Mouse (Mus musculus): ENCODE measurements around the gene Esrrg. TPM values are rescaled to one million over a fixed set of nuclear protein-coding genes. Genes with fewer than 3 reads are reported as not detected.

The Esrrg gene
- total and polyA plus RNA-seq, 3 experiments: not detected

DNA sequence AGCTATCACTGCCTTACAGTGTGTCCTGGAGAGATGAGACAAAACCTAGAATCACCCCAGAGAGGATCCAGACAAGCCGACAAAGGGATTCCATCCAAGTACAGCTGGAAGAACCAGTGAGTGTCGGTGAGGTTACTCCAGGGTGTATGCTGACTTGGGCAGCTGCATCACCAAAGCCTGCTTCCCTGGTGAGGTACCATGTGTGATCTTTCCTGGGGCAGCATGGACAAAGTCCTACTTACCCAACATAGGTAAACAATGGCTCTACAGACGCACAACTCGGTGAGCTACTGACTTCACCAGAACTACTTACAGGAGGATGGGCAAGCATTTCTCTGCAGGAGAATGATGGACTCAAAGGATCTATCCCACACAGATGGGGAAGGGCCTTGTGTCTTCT lies 280.5 kb downstream of the Esrrg start:
- no peak overlapping the region for H3K27ac ChIP-seq (ENCODE audit: insufficient read depth, low read depth)
- no peak overlapping the region for H3K4me3 ChIP-seq (replicated peaks in 1 of 3; ENCODE audit: low read depth in 2 of 3, low read length in 2 of 3, poor library complexity in 1 of 3)
- no peaks in the 10 kb centered on the region for H3K4me1 ChIP-seq (ENCODE audit: control insufficient read depth in 1 of 2, insufficient read depth in 2 of 2)
- DNase-seq (ENCODE audit: extremely low read depth): no peak
- no peak overlapping the region for H3K9ac ChIP-seq (ENCODE audit: insufficient read depth, low read depth)
- no peaks in the 10 kb centered on the region for H3K36me3 ChIP-seq (replicated peaks in 1 of 2; ENCODE audit: control insufficient read depth in 1 of 2, insufficient read depth in 1 of 2, low read length in 1 of 2)
- no peaks in the 10 kb centered on the region for H3K27me3 ChIP-seq (replicated peaks)
- peaks cover 66% of the 10 kb centered on the region for H3K9me3 ChIP-seq (replicated peaks; ENCODE audit: low read length)
- in situ Hi-C loops (cut with MboI; ENCODE audit: low pct_ligation_motif_present, low pct_unique_long_range_greater_than_20kb, low sequenced_read_pairs) (no loop called here), dilution Hi-C loops (cut with MboI; ENCODE audit: extremely low pct_ligation_motif_present, extremely low pct_unique_long_range_greater_than_20kb, low sequenced_read_pairs) (no loop called here)
- no peak for TF ChIP-seq JUN (IDR thresholded peaks at IDR 0.05; ENCODE audit: insufficient read depth, low read depth, low read length)
- no peak for TF ChIP-seq HCFC1 (IDR thresholded peaks at IDR 0.05; ENCODE audit: low read depth, low read length)
- no peak for TF ChIP-seq PAX5 (IDR thresholded peaks at IDR 0.05; ENCODE audit: low read length)
- no peak for TF ChIP-seq KAT2A (IDR thresholded peaks at IDR 0.05; ENCODE audit: insufficient replicate concordance, low read length)
- no peak for TF ChIP-seq RCOR1 (conservative IDR thresholded peaks at IDR 0.05; ENCODE audit: low read depth, low read length)
- no peak for TF ChIP-seq MEF2A (IDR thresholded peaks at IDR 0.05; ENCODE audit: borderline replicate concordance, low read depth, low read length)
- no peak for TF ChIP-seq SIN3A (IDR thresholded peaks at IDR 0.05; ENCODE audit: low read length)
- no peaks in the 10 kb centered on the region for H3K79me2 ChIP-seq (replicated peaks; ENCODE audit: control insufficient read depth, extremely low read depth, insufficient read depth, poor library complexity, severe bottlenecking)
- no peak overlapping the region for H3K4me2 ChIP-seq (ENCODE audit: insufficient read depth, low read depth, poor library complexity, severe bottlenecking)

DNA sequence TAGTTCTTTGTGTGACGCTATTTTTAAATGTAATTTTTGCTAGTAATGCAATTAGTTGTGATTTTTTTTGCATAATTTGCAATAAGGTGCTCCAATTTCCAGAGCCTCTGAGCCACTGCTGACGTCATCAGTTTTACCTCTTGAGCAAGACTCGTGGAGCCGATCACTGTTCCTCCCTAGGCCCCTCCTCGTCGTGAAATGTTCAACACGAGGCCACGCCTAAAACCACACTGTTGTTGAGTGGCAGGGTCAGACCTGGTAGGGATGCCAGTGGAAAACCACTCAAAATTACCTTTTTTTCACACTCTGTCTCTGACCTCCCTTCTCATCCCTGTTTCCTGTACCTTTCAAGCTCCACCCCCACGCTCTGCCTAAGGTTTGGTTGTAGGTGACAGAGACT lies 282.7 kb downstream of the Esrrg start:
- dilution Hi-C loops (cut with MboI; ENCODE audit: extremely low pct_ligation_motif_present, extremely low pct_unique_long_range_greater_than_20kb, low sequenced_read_pairs): no loop called here
- Histone ChIP-seq H3K9ac (ENCODE audit: insufficient read depth, low read depth) (no peak overlapping the region), H3K4me1 (ENCODE audit: control insufficient read depth in 1 of 2, insufficient read depth in 2 of 2) (no peaks in the 10 kb centered on the region), H3K36me3 (replicated peaks in 1 of 2; ENCODE audit: control insufficient read depth in 1 of 2, insufficient read depth in 1 of 2, low read length in 1 of 2) (no peaks in the 10 kb centered on the region), H3K27ac (ENCODE audit: insufficient read depth, low read depth) (no peak overlapping the region), H3K4me3 (replicated peaks in 1 of 3; ENCODE audit: low read depth in 2 of 3, low read length in 2 of 3, poor library complexity in 1 of 3) (no peak overlapping the region), H3K9me3 (replicated peaks; ENCODE audit: low read length) (peaks cover 70% of the 10 kb centered on the region), H3K4me2 (ENCODE audit: insufficient read depth, low read depth, poor library complexity, severe bottlenecking) (no peak overlapping the region), H3K79me2 (replicated peaks; ENCODE audit: control insufficient read depth, extremely low read depth, insufficient read depth, poor library complexity, severe bottlenecking) (no peaks in the 10 kb centered on the region), H3K27me3 (replicated peaks) (no peaks in the 10 kb centered on the region)
- DNase-seq (ENCODE audit: extremely low read depth): no peak
- in situ Hi-C loops (cut with MboI; ENCODE audit: low pct_ligation_motif_present, low pct_unique_long_range_greater_than_20kb, low sequenced_read_pairs): no loop called here
- TF ChIP-seq MXI1 (IDR thresholded peaks at IDR 0.05; ENCODE audit: low read depth, low read length) (no peak), JUN (IDR thresholded peaks at IDR 0.05; ENCODE audit: insufficient read depth, low read depth, low read length) (no peak), ZKSCAN1 (IDR thresholded peaks at IDR 0.05; ENCODE audit: borderline replicate concordance, low read depth, low read length) (no peak), ZMIZ1 (IDR thresholded peaks at IDR 0.05; ENCODE audit: low read depth, low read length) (no peak), ZNF384 (IDR thresholded peaks at IDR 0.05; ENCODE audit: low read depth, low read length) (no peak), USF1 (IDR thresholded peaks at IDR 0.05; ENCODE audit: low read depth, low read length) (no peak)

DNA sequence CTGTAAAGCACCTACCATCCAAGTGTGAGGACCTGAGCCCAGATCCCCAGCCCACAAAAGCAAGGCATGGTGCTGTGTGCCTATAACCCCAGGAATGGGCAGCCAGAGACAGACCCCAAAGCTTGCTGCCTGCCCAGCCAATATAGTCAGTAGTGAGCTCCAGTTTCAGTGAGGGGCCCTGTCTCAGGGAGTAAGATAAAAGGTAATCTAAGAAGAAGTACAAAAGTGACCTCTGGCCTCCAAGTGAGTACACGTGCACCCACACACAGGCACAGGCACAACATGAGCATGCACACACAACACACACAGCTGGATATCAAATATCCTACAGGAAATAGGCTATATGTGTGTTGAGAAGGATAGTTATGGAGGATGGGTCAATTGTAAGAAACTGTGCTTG lies 286.9 kb downstream of the Esrrg start:
- Histone ChIP-seq H3K4me2 (ENCODE audit: insufficient read depth, low read depth, poor library complexity, severe bottlenecking) (no peak overlapping the region), H3K27me3 (replicated peaks) (no peaks in the 10 kb centered on the region), H3K9ac (ENCODE audit: insufficient read depth, low read depth) (no peak overlapping the region), H3K27ac (ENCODE audit: insufficient read depth, low read depth) (no peak overlapping the region), H3K79me2 (replicated peaks; ENCODE audit: control insufficient read depth, extremely low read depth, insufficient read depth, poor library complexity, severe bottlenecking) (no peaks in the 10 kb centered on the region), H3K36me3 (replicated peaks in 1 of 2; ENCODE audit: control insufficient read depth in 1 of 2, insufficient read depth in 1 of 2, low read length in 1 of 2) (no peaks in the 10 kb centered on the region), H3K9me3 (replicated peaks; ENCODE audit: low read length) (peaks cover 76% of the 10 kb centered on the region), H3K4me3 (replicated peaks in 1 of 3; ENCODE audit: low read depth in 2 of 3, low read length in 2 of 3, poor library complexity in 1 of 3) (no peak overlapping the region), H3K4me1 (ENCODE audit: control insufficient read depth in 1 of 2, insufficient read depth in 2 of 2) (no peaks in the 10 kb centered on the region)
- DNase-seq (ENCODE audit: extremely low read depth): no peak
- TF ChIP-seq ETS1 (conservative IDR thresholded peaks at IDR 0.05; ENCODE audit: low read depth, low read length) (no peak), BHLHE40 (IDR thresholded peaks at IDR 0.05; ENCODE audit: low read depth, low read length) (no peak), GABPA (IDR thresholded peaks at IDR 0.05; ENCODE audit: insufficient replicate concordance, low read depth, low read length) (no peak), MAZ (IDR thresholded peaks at IDR 0.05; ENCODE audit: low read depth, low read length) (no peak), SMC3 (IDR thresholded peaks at IDR 0.05; ENCODE audit: low read depth, low read length) (no peak), ELF1 (IDR thresholded peaks at IDR 0.05; ENCODE audit: low read depth, low read length) (no peak), ZC3H11A (IDR thresholded peaks at IDR 0.05; ENCODE audit: low read depth, low read length) (no peak), CHD2 (IDR thresholded peaks at IDR 0.05; ENCODE audit: low read length) (no peak), SIN3A (IDR thresholded peaks at IDR 0.05; ENCODE audit: low read length) (no peak), RCOR1 (conservative IDR thresholded peaks at IDR 0.05; ENCODE audit: low read depth, low read length) (no peak), UBTF (IDR thresholded peaks at IDR 0.05; ENCODE audit: low read depth, low read length) (no peak), MEF2A (IDR thresholded peaks at IDR 0.05; ENCODE audit: borderline replicate concordance, low read depth, low read length) (no peak), IRF4 (IDR thresholded peaks at IDR 0.05; ENCODE audit: low read depth, low read length) (no peak), MAFK (IDR thresholded peaks at IDR 0.05; ENCODE audit: insufficient replicate concordance, low read length) (no peak), TBP (conservative IDR thresholded peaks at IDR 0.05; ENCODE audit: low read depth, low read length) (no peak)
- in situ Hi-C loops (cut with MboI; ENCODE audit: low pct_ligation_motif_present, low pct_unique_long_range_greater_than_20kb, low sequenced_read_pairs): no loop called here
- dilution Hi-C loops (cut with MboI; ENCODE audit: extremely low pct_ligation_motif_present, extremely low pct_unique_long_range_greater_than_20kb, low sequenced_read_pairs): no loop called here
